Mouse (Mus musculus) embryo, embryonic 9.5 days (tissue): ENCODE data around the gene Hes2.
A peak's percentile ranks its signal among the peaks of the same experiment; 100 is the strongest.

Experiments
- DNase-seq: peaks from one replicate; pipeline ENCODE4 v3.0.0-alpha.2; 2017; ENCODE audit errors: extremely low spot score

Gene Hes2

GRCm38 (mm10) chr4:152185510-152186204, 27.0 kb downstream of the Hes2 start:
- DNase-seq: peak; percentile 52

DNA sequence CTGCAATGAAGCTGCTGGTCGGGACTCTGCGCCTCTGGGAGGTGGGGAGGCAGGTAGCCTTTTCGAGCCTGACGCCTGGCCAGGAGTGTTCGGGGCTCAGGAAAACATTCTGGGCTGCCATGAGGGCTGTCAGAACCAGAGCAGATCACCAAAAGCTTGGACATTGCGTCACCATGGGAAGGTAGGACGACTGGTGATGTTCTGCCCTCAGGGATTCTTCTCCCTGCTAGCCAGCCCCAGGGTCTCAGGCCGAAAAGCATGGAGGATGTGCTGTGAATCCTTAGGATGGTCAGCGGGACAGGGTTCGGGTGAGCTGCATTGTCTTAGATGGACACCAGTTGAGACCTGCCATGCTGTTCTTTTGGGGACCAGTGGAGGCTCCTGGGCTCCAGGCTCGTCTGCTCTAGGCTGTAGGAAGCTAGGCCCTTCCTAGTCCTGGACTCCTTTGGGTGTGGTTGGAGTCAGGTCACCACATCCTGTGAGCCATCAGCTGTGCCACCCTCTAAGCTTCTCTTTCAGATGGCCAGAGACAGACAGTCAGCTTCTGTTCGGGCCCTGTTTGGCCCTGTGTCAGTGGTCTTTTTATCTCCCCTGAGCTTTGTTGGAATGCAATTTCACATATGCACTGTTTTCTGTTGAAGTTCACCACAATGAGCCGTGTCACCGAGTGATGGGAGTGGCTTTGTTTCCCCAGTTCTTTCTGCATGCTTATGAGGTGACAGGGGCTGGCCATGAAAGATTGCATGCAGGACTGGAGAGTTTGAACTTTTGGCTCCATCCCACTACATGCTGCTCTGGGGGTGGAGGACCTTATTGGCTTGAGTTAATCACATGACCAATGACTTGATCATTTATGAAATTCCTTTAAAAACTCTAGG, 27.8 kb downstream of the Hes2 start:
- no peak for DNase-seq

DNA sequence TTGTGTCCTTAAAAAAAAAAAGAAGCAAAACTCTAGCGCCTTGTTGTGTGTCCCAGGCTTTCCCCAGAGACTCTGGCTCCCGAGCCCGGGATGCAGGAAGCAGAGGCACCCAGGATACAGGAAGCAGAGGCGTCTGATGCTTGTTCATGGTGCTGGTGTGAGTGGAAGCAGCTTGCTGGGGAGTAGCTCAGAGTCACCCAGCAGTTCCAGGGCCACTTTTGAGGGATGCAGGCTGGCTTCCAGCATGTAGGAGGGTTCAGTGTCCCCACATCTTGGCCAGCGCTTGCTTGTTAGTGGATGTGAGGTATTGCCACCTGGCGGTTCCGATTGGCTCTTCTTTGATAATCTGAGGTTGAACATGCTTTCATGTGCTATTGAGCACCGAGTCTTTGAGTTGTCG, 28.5 kb downstream of the Hes2 start:
- DNase-seq: no peak

DNA sequence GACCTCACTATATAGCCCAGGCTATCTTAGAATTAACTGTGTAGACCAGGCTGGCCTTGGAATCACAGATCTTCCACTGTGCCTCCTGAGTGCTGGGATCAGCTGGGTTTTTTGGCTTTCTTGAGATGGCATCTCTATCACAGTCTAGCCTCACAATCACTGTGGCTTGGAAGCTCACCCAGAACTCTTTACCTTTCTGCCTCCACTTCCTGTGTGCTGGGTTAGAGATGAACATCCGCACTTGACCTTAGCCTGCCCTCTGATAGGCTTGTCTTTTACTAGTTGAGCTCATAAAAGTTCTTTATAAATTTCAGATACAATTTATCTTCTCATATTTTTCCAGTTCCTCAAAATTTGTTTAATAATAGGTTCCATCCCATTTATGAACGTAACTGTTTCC, 30.0 kb downstream of the Hes2 start:
- DNase-seq: no peak

DNA sequence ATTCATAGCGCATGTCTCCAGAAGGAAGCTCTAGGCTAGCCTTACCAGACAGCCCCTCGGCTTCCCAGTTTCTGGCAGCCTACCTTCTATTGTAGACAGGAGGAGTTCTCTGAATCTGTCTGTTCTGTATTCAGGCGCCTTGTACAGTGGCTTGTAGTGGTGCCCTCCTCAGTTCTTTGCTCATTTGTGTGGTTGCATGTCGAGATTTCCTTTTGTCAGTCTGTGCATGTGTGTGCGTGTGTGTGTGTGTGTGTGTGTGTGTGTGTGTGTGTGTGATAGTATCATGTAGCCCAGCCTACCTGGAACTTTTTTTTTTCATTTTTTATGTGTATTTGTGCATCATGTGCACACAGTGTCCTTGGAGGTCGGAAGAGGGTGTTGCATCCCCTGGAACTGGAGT, 30.4 kb downstream of the Hes2 start:
- DNase-seq: no peak

DNA sequence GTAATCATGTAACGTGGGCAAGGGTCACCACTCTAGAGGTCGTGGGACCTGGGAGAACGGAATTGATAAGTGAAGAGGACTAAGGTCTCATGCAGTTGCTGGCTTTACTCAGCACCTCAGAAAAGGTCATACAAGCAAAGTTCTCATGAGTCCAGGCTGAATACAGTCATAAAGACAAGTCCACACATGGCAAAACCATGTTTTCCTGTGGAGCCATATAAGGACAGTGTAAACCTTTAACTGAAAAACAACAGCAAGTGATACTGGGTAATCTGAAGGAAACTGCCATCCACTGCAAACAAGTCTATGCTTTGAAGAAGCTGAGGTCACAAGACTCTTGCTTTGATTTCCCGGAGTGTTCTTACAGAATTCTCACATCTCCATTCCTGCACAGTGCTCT, 31.0 kb downstream of the Hes2 start:
- no peak for DNase-seq

- no peak for DNase-seq
Observed at GRCm38 (mm10) chr4:152190096-152190653, 31.5 kb downstream of the Hes2 start.

- DNase-seq: no peak
Observed at GRCm38 (mm10) chr4:152190701-152191100, 32.0 kb downstream of the Hes2 start.

GRCm38 (mm10) chr4:152192569-152192968, 33.9 kb downstream of the Hes2 start:
- DNase-seq: no peak

GRCm38 (mm10) chr4:152194476-152195175, 36.0 kb downstream of the Hes2 start:
- DNase-seq: no peak

GRCm38 (mm10) chr4:152196276-152196675, 37.6 kb downstream of the Hes2 start:
- DNase-seq: no peak

- DNase-seq: no peak
Observed at GRCm38 (mm10) chr4:152197545-152197944, 38.9 kb downstream of the Hes2 start.

DNA sequence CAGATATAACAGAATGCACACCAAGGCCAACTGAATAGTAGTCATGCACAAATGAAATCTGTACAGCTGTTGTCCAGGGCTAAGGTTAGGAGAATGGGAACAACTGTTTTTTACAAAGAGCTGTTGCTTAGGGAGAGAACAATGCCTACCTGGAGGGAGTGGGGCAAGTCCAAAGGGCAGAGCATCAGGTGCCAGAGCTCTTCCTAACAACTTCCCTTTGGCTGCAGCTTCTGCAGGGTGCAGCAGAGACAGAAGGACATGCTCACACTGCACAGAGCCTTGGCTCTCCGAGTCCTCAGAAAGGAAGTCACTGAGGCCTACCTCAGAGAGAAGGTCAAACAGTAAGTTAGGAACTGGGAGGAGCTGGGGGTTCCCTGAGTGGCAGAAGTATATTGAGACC, 41.0 kb downstream of the Hes2 start:
- DNase-seq: no peak

GRCm38 (mm10) chr4:152201492-152201891, 42.8 kb downstream of the Hes2 start:
- DNase-seq: no peak

- no peak for DNase-seq
Observed at GRCm38 (mm10) chr4:152202418-152202817, 43.8 kb downstream of the Hes2 start.

- DNase-seq: no peak
Observed at GRCm38 (mm10) chr4:152202905-152203304, 44.2 kb downstream of the Hes2 start.

GRCm38 (mm10) chr4:152204663-152205062, 46.0 kb downstream of the Hes2 start:
- no peak for DNase-seq

- DNase-seq: no peak
Observed at GRCm38 (mm10) chr4:152206199-152206598, 47.5 kb downstream of the Hes2 start.

DNA sequence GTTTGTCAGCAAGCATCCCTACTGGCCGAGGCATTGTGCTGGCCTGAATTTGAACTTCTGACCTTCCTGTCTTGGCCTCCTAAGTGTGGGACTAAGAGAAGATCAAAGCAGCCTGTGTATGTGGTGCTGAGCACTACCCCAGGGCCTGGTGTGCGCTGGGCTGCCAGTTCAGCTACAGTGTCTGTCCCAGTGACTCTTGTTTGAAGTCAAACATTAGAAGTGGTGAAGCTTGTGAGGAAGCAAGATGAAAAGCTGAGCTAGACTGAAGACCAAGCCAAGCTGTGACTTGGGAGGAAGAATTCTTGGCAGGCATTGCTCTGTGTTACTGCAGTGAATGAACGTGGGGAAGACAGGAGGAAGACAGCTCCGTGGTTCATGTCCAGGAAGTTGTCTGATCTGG, 51.0 kb downstream of the Hes2 start:
- no peak for DNase-seq
